Mouse (Mus musculus) Muller cell, postnatal 12 days (primary cell): ENCODE measurements at regions not wholly inside any gene's neighbourhood (a gene's known extent, or its start where the extent isn't known, plus 50 kb on each side); places are given as distances from the start of the nearest gene placed in this dataset.

ENCODE experiments used
- DNase-seq: peaks from one replicate; pipeline ENCODE4 v3.0.0-alpha.2; 2015; ENCODE audit errors: inconsistent ontology term

- DNase-seq: no peak
Measured at GRCm38 (mm10) chr10:99367757-99368156, 104.7 kb downstream of the Dusp6 start.

GRCm38 (mm10) chr10:99375101-99375500, 112.1 kb downstream of the Dusp6 start:
- no peak for DNase-seq

GRCm38 (mm10) chr10:99376430-99376829, 113.4 kb downstream of the Dusp6 start:
- no peak for DNase-seq

GRCm38 (mm10) chr10:99377548-99377947, 114.5 kb downstream of the Dusp6 start:
- no peak for DNase-seq

GRCm38 (mm10) chr10:99379156-99379555, 116.1 kb downstream of the Dusp6 start:
- DNase-seq: no peak

- no peak for DNase-seq
Measured at GRCm38 (mm10) chr10:99380170-99380569, 117.1 kb downstream of the Dusp6 start.

GRCm38 (mm10) chr10:99383028-99383427, 120.0 kb downstream of the Dusp6 start:
- DNase-seq: peak; percentile 11

- DNase-seq: peak; percentile 20
Measured at GRCm38 (mm10) chr10:99384366-99384765, 121.3 kb downstream of the Dusp6 start.

- DNase-seq: no peak
Measured at GRCm38 (mm10) chr10:99384851-99385250, 121.8 kb downstream of the Dusp6 start.

- DNase-seq: no peak
Measured at GRCm38 (mm10) chr10:99385854-99386253, 122.8 kb downstream of the Dusp6 start.

GRCm38 (mm10) chr10:99388526-99388925, 125.5 kb downstream of the Dusp6 start:
- DNase-seq: no peak

- peak; percentile 10 for DNase-seq
Measured at GRCm38 (mm10) chr10:99388986-99389385, 126.0 kb downstream of the Dusp6 start.

GRCm38 (mm10) chr10:99390609-99391183, 127.7 kb downstream of the Dusp6 start:
- no peak for DNase-seq

GRCm38 (mm10) chr10:99391725-99392124, 128.7 kb downstream of the Dusp6 start:
- no peak for DNase-seq

- DNase-seq: no peak
Measured at GRCm38 (mm10) chr10:99392979-99393378, 129.9 kb downstream of the Dusp6 start.

- DNase-seq: no peak
Measured at GRCm38 (mm10) chr10:99393523-99393922, 130.5 kb downstream of the Dusp6 start.

GRCm38 (mm10) chr10:99395411-99395810, 132.4 kb downstream of the Dusp6 start:
- no peak for DNase-seq

- peak; percentile 8 for DNase-seq
Measured at GRCm38 (mm10) chr10:99396630-99397029, 133.6 kb downstream of the Dusp6 start.

- DNase-seq: no peak
Measured at GRCm38 (mm10) chr10:99400076-99400475, 137.0 kb downstream of the Dusp6 start.

GRCm38 (mm10) chr10:99406764-99407163, 143.7 kb downstream of the Dusp6 start:
- DNase-seq: no peak

- DNase-seq: no peak
Measured at GRCm38 (mm10) chr10:99408786-99409185, 145.8 kb downstream of the Dusp6 start.

GRCm38 (mm10) chr10:99409744-99410143, 146.7 kb downstream of the Dusp6 start:
- DNase-seq: no peak

GRCm38 (mm10) chr10:99410754-99411153, 147.7 kb downstream of the Dusp6 start:
- DNase-seq: no peak

- DNase-seq: no peak
Measured at GRCm38 (mm10) chr10:99413455-99413854, 150.4 kb downstream of the Dusp6 start.
